In genomic region chr6:71991190-71991932, GRCm38 (mm10) we compare ENCODE assay signal across 8 mouse cellular contexts.
DNase-seq lines count a peak whose midpoint lies in the region; ATAC-seq and TF ChIP-seq lines count a peak whose summit lies in the region.

No protein-coding gene starts in this region.

- no peak for TF ChIP-seq CTCF in lung, postnatal 0 days (IDR thresholded peaks at IDR 0.05)
- no peak for TF ChIP-seq CTCF in liver, postnatal 0 days (IDR thresholded peaks at IDR 0.05; ENCODE audit: low read depth)

- peaks cover 7% of the 10 kb centered on the region; the same call in 1 of the 2 replicates for H3K4me1 ChIP-seq in forebrain, embryonic 12.5 days
- H3K4me1 ChIP-seq in forebrain, embryonic 15.5 days: peaks cover 4% of the 10 kb centered on the region
- H3K4me1 ChIP-seq in lung, postnatal 0 days (ENCODE audit: insufficient read depth, low read depth, low read length): peaks cover 9% of the 10 kb centered on the region; the same call in 1 of the 2 replicates
- H3K4me1 ChIP-seq in embryonic facial prominence, embryonic 13.5 days: peaks cover 43% of the 10 kb centered on the region
- peaks cover 43% of the 10 kb centered on the region for H3K4me1 ChIP-seq in liver, postnatal 0 days (ENCODE audit: insufficient read depth)

- H3K9ac ChIP-seq in forebrain, embryonic 12.5 days: no peak overlapping the region
- H3K9ac ChIP-seq in forebrain, embryonic 15.5 days (replicated peaks): no peak overlapping the region
- H3K9ac ChIP-seq in lung, postnatal 0 days (replicated peaks; ENCODE audit: low read depth): no peak overlapping the region
- no peak overlapping the region for H3K9ac ChIP-seq in embryonic facial prominence, embryonic 13.5 days
- no peak overlapping the region; the same call in 1 of the 2 replicates for H3K9ac ChIP-seq in liver, postnatal 0 days (replicated peaks)

- H3K27ac ChIP-seq in forebrain, embryonic 12.5 days: peak overlapping the region; percentile 32; the same call in 1 of the 2 replicates
- no peak overlapping the region for H3K27ac ChIP-seq in forebrain, embryonic 15.5 days (replicated peaks)
- H3K27ac ChIP-seq in lung, postnatal 0 days (ENCODE audit: low read length): 0 out of 2 replicates have a peak overlapping the region, but pooled peaks have one; percentile 5
- H3K27ac ChIP-seq in embryonic facial prominence, embryonic 13.5 days: peak overlapping the region; percentile 94
- H3K27ac ChIP-seq in liver, postnatal 0 days (ENCODE audit: low read depth): peak overlapping the region; percentile 89

- H3K36me3 ChIP-seq in forebrain, embryonic 12.5 days (replicated peaks): no peaks in the 10 kb centered on the region
- H3K36me3 ChIP-seq in forebrain, embryonic 15.5 days: no peaks in the 10 kb centered on the region
- no peaks in the 10 kb centered on the region for H3K36me3 ChIP-seq in lung, postnatal 0 days (ENCODE audit: insufficient read depth, low read length)
- H3K36me3 ChIP-seq in embryonic facial prominence, embryonic 13.5 days: no peaks in the 10 kb centered on the region
- H3K36me3 ChIP-seq in liver, postnatal 0 days (replicated peaks; ENCODE audit: insufficient read depth, low read length): no peaks in the 10 kb centered on the region

- no peak overlapping the region for H3K4me2 ChIP-seq in forebrain, embryonic 12.5 days
- H3K4me2 ChIP-seq in forebrain, embryonic 15.5 days (replicated peaks): no peak overlapping the region
- H3K4me2 ChIP-seq in lung, postnatal 0 days (replicated peaks; ENCODE audit: low read depth, low read length): no peak overlapping the region
- H3K4me2 ChIP-seq in embryonic facial prominence, embryonic 13.5 days: no peak overlapping the region
- peak overlapping the region; percentile 7; the same call in 1 of the 2 replicates for H3K4me2 ChIP-seq in liver, postnatal 0 days (ENCODE audit: low read depth, low read length)

- H3K9me3 ChIP-seq in forebrain, embryonic 12.5 days: 0 out of 2 replicates have a peak, but pooled peaks cover 1% of the 10 kb centered on the region
- no peaks in the 10 kb centered on the region for H3K9me3 ChIP-seq in forebrain, embryonic 15.5 days
- H3K9me3 ChIP-seq in lung, postnatal 0 days (ENCODE audit: low read length): no peaks in the 10 kb centered on the region
- 0 out of 2 replicates have a peak, but pooled peaks cover under 1% of the 10 kb centered on the region for H3K9me3 ChIP-seq in embryonic facial prominence, embryonic 13.5 days
- H3K9me3 ChIP-seq in liver, postnatal 0 days (ENCODE audit: low read length): no peaks in the 10 kb centered on the region

- no peak for ATAC-seq in forebrain, embryonic 12.5 days (ENCODE audit: low FRiP score)
- no peak for ATAC-seq in forebrain, embryonic 15.5 days (replicated peaks)
- peak; percentile 40 for ATAC-seq in lung, postnatal 0 days
- ATAC-seq in embryonic facial prominence, embryonic 13.5 days (ENCODE audit: insufficient number of reproducible peaks, insufficient read depth, low FRiP score, low TSS enrichment, low read depth): no peak
- peak; percentile 88 for ATAC-seq in liver, postnatal 0 days
- ATAC-seq in megakaryocyte progenitor cell, adult 5-6 weeks (replicated peaks; ENCODE audit: poor library complexity): no peak
- no peak for ATAC-seq in activated CD4-positive, CD25-positive, alpha-beta regulatory T cell, adult 4 months

- 70% methylated on average over 8 of the region's 8 CpGs for WGBS in forebrain, embryonic 12.5 days
- WGBS in forebrain, embryonic 15.5 days: 76% methylated on average over 8 of the region's 8 CpGs
- WGBS in lung, postnatal 0 days: 50% methylated on average over 8 of the region's 8 CpGs
- 58% methylated on average over 8 of the region's 8 CpGs for WGBS in embryonic facial prominence, embryonic 13.5 days
- 61% methylated on average over 8 of the region's 8 CpGs for WGBS in liver, postnatal 0 days (ENCODE audit: insufficient replicate concordance)

- H3K4me3 ChIP-seq in forebrain, embryonic 12.5 days (replicated peaks): no peak overlapping the region
- no peak overlapping the region for H3K4me3 ChIP-seq in forebrain, embryonic 15.5 days
- H3K4me3 ChIP-seq in lung, postnatal 0 days (ENCODE audit: low read depth, low read length): no peak overlapping the region
- no peak overlapping the region for H3K4me3 ChIP-seq in embryonic facial prominence, embryonic 13.5 days
- H3K4me3 ChIP-seq in liver, postnatal 0 days (ENCODE audit: low read depth, low read length): no peak overlapping the region

- no peaks in the 10 kb centered on the region for H3K27me3 ChIP-seq in forebrain, embryonic 12.5 days
- no peaks in the 10 kb centered on the region for H3K27me3 ChIP-seq in forebrain, embryonic 15.5 days
- no peaks in the 10 kb centered on the region for H3K27me3 ChIP-seq in lung, postnatal 0 days (replicated peaks; ENCODE audit: insufficient read depth, low read length)
- no peaks in the 10 kb centered on the region for H3K27me3 ChIP-seq in embryonic facial prominence, embryonic 13.5 days
- H3K27me3 ChIP-seq in liver, postnatal 0 days (ENCODE audit: insufficient read depth, low read length): no peaks in the 10 kb centered on the region

- DNase-seq in lung, postnatal 0 days (ENCODE audit: low spot score): peak; percentile 35
- DNase-seq in lung, postnatal 36 days: no peak
- DNase-seq in liver, postnatal 0 days: peak; percentile 49

- no peak for TF ChIP-seq EP300 in lung, postnatal 0 days (IDR thresholded peaks at IDR 0.05)
- TF ChIP-seq EP300 in liver, postnatal 0 days (IDR thresholded peaks at IDR 0.05; ENCODE audit: low read depth): peak; percentile 35; the same call in 1 of the 2 replicates

Comparison
In these comparisons a context has a peak if more than half of its experiments do, and no peak if none do; other contexts are left out.
1. ATAC-seq: peak in lung, postnatal 0 days (single experiment) and liver, postnatal 0 days (single experiment); none in forebrain, embryonic 12.5 days (single experiment), forebrain, embryonic 15.5 days (single experiment), embryonic facial prominence, embryonic 13.5 days (single experiment), megakaryocyte progenitor cell, adult 5-6 weeks (single experiment) and activated CD4-positive, CD25-positive, alpha-beta regulatory T cell, adult 4 months (single experiment).